Mouse (Mus musculus) ES-Bruce4 (cell line): ENCODE results near the gene Elavl1. TPM values are rescaled to one million over a fixed set of nuclear protein-coding genes. Genes with fewer than 3 reads are reported as not detected.
A peak's percentile ranks its signal among the peaks of the same experiment; 100 is the strongest.

ENCODE experiments used
- H3K27ac ChIP-seq: 2 replicates; pipeline ENCODE4 v1.5.1; 2012; ENCODE audit warnings: low read length, inconsistent platforms; ENCODE audit not compliant: insufficient read depth
- H3K27me3 ChIP-seq: 2 replicates; pipeline ENCODE4 v1.6.1; 2012; ENCODE audit warnings: mild to moderate bottlenecking, low read length, inconsistent platforms; ENCODE audit not compliant: control insufficient read depth, poor library complexity, insufficient read depth, severe bottlenecking
- H3K36me3 ChIP-seq: 2 replicates; pipeline ENCODE4 v1.6.1; 2012; ENCODE audit warnings: inconsistent platforms, mild to moderate bottlenecking, low read length, moderate library complexity; ENCODE audit not compliant: control insufficient read depth, poor library complexity, insufficient read depth, severe bottlenecking
- H3K4me1 ChIP-seq: one replicate; pipeline ENCODE4 v1.8.1; 2011; ENCODE audit warnings: low read length; ENCODE audit not compliant: control insufficient read depth, insufficient read depth
- H3K4me3 ChIP-seq: 2 replicates; pipeline ENCODE4 v1.5.1; 2011; ENCODE audit warnings: low read depth, mild to moderate bottlenecking, low read length
- H3K9ac ChIP-seq: 2 replicates; pipeline ENCODE4 v1.6.1; 2012; ENCODE audit warnings: low read depth, mild to moderate bottlenecking, inconsistent platforms; ENCODE audit not compliant: poor library complexity, severe bottlenecking
- H3K9me3 ChIP-seq: replicated peaks from 2 replicates; pipeline ENCODE4 v1.6.1; 2012; ENCODE audit warnings: mild to moderate bottlenecking, low read length, inconsistent platforms; ENCODE audit not compliant: control insufficient read depth, poor library complexity, insufficient read depth, severe bottlenecking
- CTCF ChIP-seq: IDR thresholded peaks from one replicate; pipeline ENCODE4 v1.8.1; 2011; ENCODE audit warnings: low read depth, low read length
- EP300 ChIP-seq: IDR thresholded peaks from 2 replicates; pipeline ENCODE4 v1.6.1; 2011; ENCODE audit warnings: low read depth, low read length; ENCODE audit not compliant: insufficient read depth
- POLR2A ChIP-seq: IDR thresholded peaks from one replicate; pipeline ENCODE4 v1.8.1; 2011; ENCODE audit warnings: low read length; ENCODE audit not compliant: insufficient read depth
- polyA plus RNA-seq: library from polyadenylated mRNA; stranded (reverse); fragments of >200 nt; gene quantifications from 2 replicates; pipeline ENCODE4 v1.2.4, GENCODE M21; 2011; ENCODE audit warnings: low read depth; ENCODE audit not compliant: missing spikeins, insufficient read depth, insufficient read length

The Elavl1 gene
- polyA plus RNA-seq, 1 experiment, result 118 TPM

DNA sequence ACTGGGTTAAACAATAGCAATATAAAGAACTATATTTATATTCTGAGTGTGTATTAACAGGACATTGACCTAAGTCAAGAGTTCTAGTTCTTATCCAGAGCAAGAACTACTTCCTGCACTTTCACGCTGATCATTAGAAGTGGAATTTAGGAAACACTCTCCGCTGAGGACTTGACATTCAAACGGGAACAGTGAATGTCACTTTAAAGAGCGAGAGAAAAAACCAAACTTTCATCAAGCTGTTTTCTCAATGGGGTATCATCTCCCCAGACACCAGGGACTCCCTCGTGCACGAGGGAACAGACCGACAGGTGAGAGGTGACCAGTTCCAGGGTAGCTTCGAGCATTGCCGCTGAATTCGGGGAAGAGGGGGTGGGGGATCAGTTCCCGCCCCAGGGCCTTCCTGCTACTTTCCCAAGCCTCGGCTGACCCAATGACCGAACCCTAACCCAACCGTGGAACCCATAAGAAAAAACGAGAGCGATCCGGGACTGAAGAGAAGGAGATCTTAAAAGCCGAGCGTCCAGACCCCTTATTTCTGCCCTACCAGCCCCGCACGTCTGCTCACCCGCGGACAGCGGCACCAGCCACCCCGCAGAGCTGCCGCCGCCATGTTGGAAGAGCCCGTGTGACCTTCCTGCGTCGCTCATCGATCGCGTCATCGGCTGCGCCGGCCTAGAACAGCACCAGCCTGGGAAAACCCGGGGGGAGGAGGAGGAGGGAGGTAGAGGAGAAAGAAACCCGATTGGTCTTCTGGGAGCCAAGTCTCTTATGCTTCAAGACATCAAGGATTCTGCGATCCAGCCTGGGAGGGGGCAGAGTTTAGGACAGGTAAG, 49.7 kb downstream of the Elavl1 start, which contains the start of gene Timm44:
TSS of gene Timm44 (minus strand) at position 639 of the 836 bp plus-strand sequence.
- Histone ChIP-seq H3K27ac (peak within 1 kb of the TSS; percentile 74), H3K4me1 (no peaks in the 10 kb centered on the region), H3K36me3 (peaks cover 26% of the 10 kb centered on the region), H3K9me3 (no peaks in the 10 kb centered on the region), H3K27me3 (no peaks in the 10 kb centered on the region), H3K4me3 (peak within 1 kb of the TSS; percentile 99), H3K9ac (peak within 1 kb of the TSS; percentile 90)
- TF ChIP-seq POLR2A (no peak), CTCF (no peak), EP300 (0 out of 2 replicates have a peak, but pooled peaks have one; percentile 52)

DNA sequence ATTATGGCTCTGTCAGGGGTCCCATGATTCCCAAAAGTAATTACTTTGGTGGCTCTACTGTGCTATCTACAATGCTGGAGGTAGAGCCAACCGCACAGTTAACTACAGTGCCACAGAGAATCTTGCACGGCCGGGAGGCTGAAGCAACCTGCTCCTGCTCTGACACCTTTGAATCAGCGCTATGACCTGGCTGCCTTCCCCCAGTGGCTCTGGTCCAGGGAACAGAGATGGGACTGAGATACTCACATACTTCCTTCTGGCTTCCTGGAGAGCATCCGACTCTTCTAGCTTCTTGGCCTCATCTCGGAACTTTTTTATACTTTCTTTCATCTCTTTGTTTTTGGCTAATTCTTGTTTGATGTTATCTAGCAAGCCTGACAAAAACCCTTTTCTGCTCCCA, 55.6 kb downstream of the Elavl1 start:
- Histone ChIP-seq H3K27ac (no peak overlapping the region), H3K9ac (no peak overlapping the region), H3K9me3 (no peaks in the 10 kb centered on the region), H3K4me1 (no peaks in the 10 kb centered on the region), H3K4me3 (no peak overlapping the region), H3K27me3 (no peaks in the 10 kb centered on the region), H3K36me3 (peaks cover 82% of the 10 kb centered on the region)
- TF ChIP-seq CTCF (no peak), POLR2A (no peak), EP300 (no peak)

DNA sequence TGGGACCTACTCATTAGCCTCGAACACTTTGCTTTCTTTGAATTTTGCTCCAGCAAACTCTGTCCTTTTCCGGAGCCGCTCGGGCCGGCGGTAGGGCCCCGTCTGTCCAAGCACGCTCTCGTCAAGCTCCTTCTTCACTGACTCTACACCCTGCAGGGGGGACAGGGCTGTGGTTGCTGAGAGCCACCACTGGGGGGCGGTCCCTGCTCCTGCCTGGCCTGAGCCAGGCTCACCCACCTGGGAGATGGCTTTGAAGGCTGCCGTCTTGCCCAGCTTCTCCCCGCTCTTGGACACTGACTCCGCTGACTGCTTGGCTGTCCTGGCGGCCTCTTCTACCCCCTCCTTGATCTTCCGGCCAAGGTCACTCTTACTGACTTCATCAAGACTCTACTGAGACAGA, 57.6 kb downstream of the Elavl1 start:
- Histone ChIP-seq H3K27me3 (no peaks in the 10 kb centered on the region), H3K9me3 (no peaks in the 10 kb centered on the region), H3K4me3 (no peak overlapping the region), H3K36me3 (peaks cover 87% of the 10 kb centered on the region), H3K27ac (no peak overlapping the region), H3K4me1 (no peaks in the 10 kb centered on the region), H3K9ac (no peak overlapping the region)
- no peak for TF ChIP-seq EP300
- peak; percentile 76 for TF ChIP-seq CTCF

DNA sequence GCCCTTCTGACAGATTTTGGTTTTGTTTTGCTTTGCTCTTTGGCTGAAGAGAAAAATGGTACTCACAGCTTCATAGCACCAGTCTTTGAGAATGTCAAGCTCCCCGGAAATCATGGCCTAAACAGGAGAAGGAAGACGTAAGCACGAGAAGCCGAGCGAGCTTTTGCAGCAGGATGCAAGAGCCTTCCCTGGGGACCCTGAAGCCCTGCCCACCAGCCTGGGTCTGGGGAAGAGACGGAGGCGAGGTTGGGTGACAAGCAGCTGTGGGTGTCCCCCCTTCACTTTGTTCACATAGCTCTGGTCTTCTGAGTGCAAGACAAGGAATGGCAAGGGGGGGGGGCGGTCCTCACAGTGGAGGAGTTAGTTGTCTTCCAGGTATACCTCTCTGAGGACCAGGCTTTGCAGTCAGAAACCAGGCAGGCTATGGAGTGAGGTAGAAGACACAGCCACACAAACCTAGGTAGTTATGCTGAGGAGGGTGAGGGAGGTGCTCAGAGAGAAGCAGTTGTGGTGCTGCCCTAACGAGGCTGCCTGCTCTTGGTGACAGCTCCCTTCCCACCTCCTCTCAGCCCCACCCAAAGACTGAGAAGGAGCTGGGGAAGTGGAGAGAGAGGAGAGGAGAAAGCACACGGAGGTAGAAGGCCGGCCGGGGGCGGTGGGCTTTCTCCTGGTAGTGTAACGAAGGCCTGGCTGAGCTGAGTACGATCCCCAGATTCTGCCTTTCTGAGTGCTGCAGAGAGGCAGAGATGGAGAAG, 59.9 kb downstream of the Elavl1 start:
- TF ChIP-seq EP300 (no peak), CTCF (no peak), POLR2A (no peak)
- H3K9me3 ChIP-seq, result no peaks in the 10 kb centered on the region
- no peak overlapping the region for H3K9ac ChIP-seq
- no peaks in the 10 kb centered on the region for H3K27me3 ChIP-seq
- no peaks in the 10 kb centered on the region for H3K4me1 ChIP-seq
- peaks cover 88% of the 10 kb centered on the region for H3K36me3 ChIP-seq
- no peak overlapping the region for H3K27ac ChIP-seq
- no peak overlapping the region for H3K4me3 ChIP-seq

DNA sequence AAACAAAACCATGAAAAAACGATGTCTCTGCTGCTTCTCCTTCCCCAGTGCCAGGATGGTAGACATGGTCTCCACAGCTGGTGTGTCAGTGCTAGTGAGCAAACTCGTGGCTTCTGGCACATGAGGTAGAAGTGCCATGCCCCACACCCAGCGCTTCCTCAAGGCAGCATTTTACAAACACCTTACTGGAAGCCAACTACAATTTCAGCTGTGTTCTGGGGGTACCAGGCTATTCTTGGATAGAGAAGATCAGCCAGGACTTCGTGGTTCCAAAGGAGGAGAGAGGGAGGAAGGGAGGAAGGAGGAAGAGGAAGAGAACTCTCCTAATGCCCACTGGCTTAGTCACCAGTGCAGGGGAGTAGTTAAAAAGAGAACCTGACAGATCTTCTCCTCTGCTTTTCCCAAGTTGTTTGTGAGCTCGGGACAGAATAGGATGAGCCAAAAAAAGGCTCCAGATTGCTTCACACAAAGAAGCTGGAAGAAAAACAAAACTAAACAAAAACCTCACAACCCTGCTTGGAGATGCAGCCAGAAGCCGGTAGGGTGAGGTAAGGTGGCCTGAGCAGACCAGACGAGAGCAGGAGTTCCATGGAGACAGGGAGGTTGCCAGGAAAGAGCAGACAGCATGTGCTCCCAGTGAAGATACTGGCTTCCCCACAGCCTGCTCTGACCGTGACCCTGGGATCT, 62.0 kb downstream of the Elavl1 start:
- H3K27me3 ChIP-seq, result no peaks in the 10 kb centered on the region
- peaks cover 75% of the 10 kb centered on the region for H3K36me3 ChIP-seq
- no peaks in the 10 kb centered on the region for H3K9me3 ChIP-seq
- no peaks in the 10 kb centered on the region for H3K4me1 ChIP-seq
- no peak overlapping the region for H3K4me3 ChIP-seq
- H3K27ac ChIP-seq, result no peak overlapping the region
- TF ChIP-seq POLR2A (no peak), CTCF (no peak), EP300 (no peak)
- H3K9ac ChIP-seq, result no peak overlapping the region

DNA sequence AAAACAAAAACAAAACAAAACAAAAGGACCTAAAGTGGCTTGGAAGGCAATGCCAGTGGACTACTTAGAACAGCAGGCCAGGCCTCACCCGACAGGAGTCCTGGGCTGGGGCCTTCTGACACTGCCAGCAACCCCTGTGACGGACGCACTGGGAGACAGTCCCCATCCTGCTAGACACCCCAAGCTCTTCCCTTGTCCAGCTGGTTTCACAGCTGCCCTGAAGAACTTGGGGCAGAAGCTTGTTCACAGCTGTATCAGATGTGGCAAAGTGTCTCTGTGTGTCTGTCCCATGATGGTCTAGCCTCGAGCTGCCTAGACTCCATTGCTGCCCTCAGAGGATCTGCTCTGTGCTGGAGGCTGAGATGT, 65.4 kb downstream of the Elavl1 start:
- Histone ChIP-seq H3K9me3 (no peaks in the 10 kb centered on the region), H3K4me1 (peaks cover 1% of the 10 kb centered on the region), H3K27me3 (no peaks in the 10 kb centered on the region), H3K36me3 (peaks cover 48% of the 10 kb centered on the region), H3K4me3 (no peak overlapping the region), H3K9ac (peak overlapping the region; percentile 51; the same call in 1 of the 2 replicates), H3K27ac (peak overlapping the region; percentile 79)
- TF ChIP-seq POLR2A, result no peak
- no peak for TF ChIP-seq EP300
- TF ChIP-seq CTCF, result no peak
